Mouse (Mus musculus) hindbrain, embryonic 10.5 days (tissue): Measurements from ENCODE around the gene Gm11627. TPM values are rescaled to one million over a fixed set of nuclear protein-coding genes. Genes with fewer than 3 reads are reported as not detected.
"Not testable (repeated sequence)": the region's sequence is repeated elsewhere in the genome, so short reads cannot be mapped to it uniquely, and the experiment has no call there.

Experiments
- DNase-seq: peaks from one replicate; pipeline ENCODE4 v3.0.0-alpha.2; 2017; ENCODE audit warnings: low spot score
- H3K27ac ChIP-seq: fragments of 300-500 bp; sonication (generic); 2 replicates; pipeline ENCODE4 v1.5.1; 2016; ENCODE audit warnings: mild to moderate bottlenecking, moderate library complexity
- H3K27me3 ChIP-seq: fragments of 300-500 bp; sonication (generic); 2 replicates; pipeline ENCODE4 v1.6.1; 2016; ENCODE audit warnings: mild to moderate bottlenecking; ENCODE audit not compliant: poor library complexity, insufficient read depth, severe bottlenecking
- H3K36me3 ChIP-seq: fragments of 300-500 bp; sonication (generic); 2 replicates; pipeline ENCODE4 v1.6.1; 2016; ENCODE audit warnings: mild to moderate bottlenecking, moderate library complexity
- H3K4me1 ChIP-seq: fragments of 300-500 bp; sonication (generic); replicated peaks from 2 replicates; pipeline ENCODE4 v1.6.1; 2016; ENCODE audit warnings: mild to moderate bottlenecking
- H3K4me3 ChIP-seq: fragments of 300-500 bp; sonication (generic); 2 replicates; pipeline ENCODE4 v1.5.1; 2016; ENCODE audit warnings: mild to moderate bottlenecking, moderate library complexity
- H3K9me3 ChIP-seq: fragments of 300-500 bp; sonication (generic); 2 replicates; pipeline ENCODE4 v1.6.1; 2016; ENCODE audit warnings: mild to moderate bottlenecking, moderate library complexity
- WGBS: fragments of 180-500 bp; shearing (Covaris S2); methylation state at CpG from one replicate; pipeline ENCODE4 v1.1.7; 2016; 5-methylcytosine and 5-hydroxymethylcytosine counted together
- polyA plus RNA-seq: library from polyadenylated mRNA; unstranded; fragments of >200 nt; fragmentation: Nextera tagmentation; extraction: Ambion mirVana; gene quantifications from 2 replicates; pipeline ENCODE4 v1.2.1, GENCODE M21; 2016

Gm11627 gene
- polyA plus RNA-seq, 1 experiment from 2014 or later, result 9.1 TPM

GRCm38 (mm10) chr11:102607686-102608548 is 28.7 kb upstream of the Gm11627 start:
- peaks cover 5% of the 10 kb centered on the region; the same call in 1 of the 2 replicates for H3K36me3 ChIP-seq
- no peaks in the 10 kb centered on the region for H3K9me3 ChIP-seq
- WGBS, result 7% methylated on average over 10 of the region's 10 CpGs
- peaks cover 77% of the 10 kb centered on the region for H3K4me1 ChIP-seq
- H3K4me3 ChIP-seq, result peak overlapping the region; percentile 79
- peak overlapping the region; percentile 99 for H3K27ac ChIP-seq
- no peak for DNase-seq
- H3K27me3 ChIP-seq, result peaks cover 58% of the 10 kb centered on the region

- not testable (repeated sequence) for H3K9me3 ChIP-seq, H3K36me3 ChIP-seq, DNase-seq
- Histone ChIP-seq H3K4me3 (peak overlapping the region; percentile 79), H3K4me1 (peaks cover 84% of the 10 kb centered on the region), H3K27me3 (peaks cover 50% of the 10 kb centered on the region), H3K27ac (peak overlapping the region; percentile 99)
- WGBS, result under 1% methylated on average over 12 of the region's 12 CpGs
Measured at GRCm38 (mm10) chr11:102607201-102607600, 27.9 kb upstream of the Gm11627 start.

GRCm38 (mm10) chr11:102606751-102607171 is 27.5 kb upstream of the Gm11627 start:
- Histone ChIP-seq H3K4me1 (peaks cover 85% of the 10 kb centered on the region), H3K9me3 (no peaks in the 10 kb centered on the region), H3K27ac (peak overlapping the region; percentile 99), H3K4me3 (peak overlapping the region; percentile 79), H3K36me3 (peaks cover 5% of the 10 kb centered on the region; the same call in 1 of the 2 replicates), H3K27me3 (peaks cover 46% of the 10 kb centered on the region)
- DNase-seq, result no peak
- under 1% methylated on average over 12 of the region's 12 CpGs for WGBS

- Histone ChIP-seq H3K4me1 (peaks cover 75% of the 10 kb centered on the region), H3K27me3 (peaks cover 38% of the 10 kb centered on the region), H3K4me3 (peak overlapping the region; percentile 79), H3K36me3 (peaks cover 5% of the 10 kb centered on the region; the same call in 1 of the 2 replicates), H3K9me3 (no peaks in the 10 kb centered on the region), H3K27ac (peak overlapping the region; percentile 99)
- DNase-seq, result peak; percentile 70
- under 1% methylated on average over 62 of the region's 62 CpGs for WGBS
Measured at GRCm38 (mm10) chr11:102605553-102606416, 26.5 kb upstream of the Gm11627 start.

- no peak for DNase-seq
- Histone ChIP-seq H3K27me3 (peaks cover 35% of the 10 kb centered on the region), H3K4me3 (peak overlapping the region; percentile 79), H3K9me3 (no peaks in the 10 kb centered on the region), H3K36me3 (peaks cover 5% of the 10 kb centered on the region; the same call in 1 of the 2 replicates), H3K4me1 (peaks cover 67% of the 10 kb centered on the region), H3K27ac (peak overlapping the region; percentile 99)
- under 1% methylated on average over 74 of the region's 74 CpGs for WGBS
Measured at GRCm38 (mm10) chr11:102604777-102605552, 25.7 kb upstream of the Gm11627 start.

- WGBS, result under 1% methylated on average over 31 of the region's 31 CpGs
- Histone ChIP-seq H3K36me3 (peaks cover 5% of the 10 kb centered on the region; the same call in 1 of the 2 replicates), H3K27ac (peak within 1 kb of the TSS; percentile 99), H3K4me1 (peaks cover 58% of the 10 kb centered on the region), H3K9me3 (no peaks in the 10 kb centered on the region), H3K4me3 (peak within 1 kb of the TSS; percentile 79), H3K27me3 (peaks cover 27% of the 10 kb centered on the region)
- DNase-seq, result peak; percentile 99
Measured at GRCm38 (mm10) chr11:102604010-102604584, 24.8 kb upstream of the Gm11627 start, which contains the start of gene Fzd2. Gene Fzd2, plus strand, starts transcription at chr11:102604396.

- Histone ChIP-seq H3K9me3 (no peaks in the 10 kb centered on the region), H3K27ac (peak overlapping the region; percentile 99), H3K4me1 (peaks cover 52% of the 10 kb centered on the region), H3K27me3 (peaks cover 23% of the 10 kb centered on the region), H3K4me3 (peak overlapping the region; percentile 79), H3K36me3 (peaks cover 5% of the 10 kb centered on the region; the same call in 1 of the 2 replicates)
- under 1% methylated on average over 10 of the region's 10 CpGs for WGBS
- DNase-seq, result peak; percentile 86
Measured at GRCm38 (mm10) chr11:102603496-102603850, 24.2 kb upstream of the Gm11627 start.

GRCm38 (mm10) chr11:102602816-102603495 is 23.7 kb upstream of the Gm11627 start:
- Histone ChIP-seq H3K4me3 (peak overlapping the region; percentile 79), H3K9me3 (no peaks in the 10 kb centered on the region), H3K36me3 (peaks cover 5% of the 10 kb centered on the region; the same call in 1 of the 2 replicates), H3K4me1 (peaks cover 47% of the 10 kb centered on the region), H3K27me3 (peaks cover 23% of the 10 kb centered on the region), H3K27ac (peak overlapping the region; percentile 99)
- no peak for DNase-seq
- 1% methylated on average over 13 of the region's 13 CpGs for WGBS

GRCm38 (mm10) chr11:102599912-102600311 is 20.7 kb upstream of the Gm11627 start:
- no peak overlapping the region for H3K27ac ChIP-seq
- WGBS, result 86% methylated on average over 3 of the region's 3 CpGs
- H3K9me3 ChIP-seq, result no peaks in the 10 kb centered on the region
- H3K4me3 ChIP-seq, result no peak overlapping the region
- no peaks in the 10 kb centered on the region for H3K36me3 ChIP-seq
- H3K27me3 ChIP-seq, result peaks cover 17% of the 10 kb centered on the region
- peaks cover 34% of the 10 kb centered on the region for H3K4me1 ChIP-seq
- DNase-seq, result no peak

GRCm38 (mm10) chr11:102595341-102595820 is 16.1 kb upstream of the Gm11627 start:
- DNase-seq, result peak; percentile 65
- Histone ChIP-seq H3K4me3 (peak overlapping the region; percentile 24), H3K4me1 (peaks cover 18% of the 10 kb centered on the region), H3K27me3 (peaks cover 9% of the 10 kb centered on the region), H3K9me3 (no peaks in the 10 kb centered on the region), H3K36me3 (no peaks in the 10 kb centered on the region), H3K27ac (peak overlapping the region; percentile 89)
- WGBS, result 13% methylated on average over 4 of the region's 4 CpGs

- Histone ChIP-seq H3K27me3 (peaks cover 5% of the 10 kb centered on the region; the same call in 1 of the 2 replicates), H3K9me3 (peaks cover 7% of the 10 kb centered on the region; the same call in 1 of the 2 replicates), H3K27ac (no peak overlapping the region), H3K36me3 (no peaks in the 10 kb centered on the region), H3K4me1 (peaks cover 12% of the 10 kb centered on the region), H3K4me3 (no peak overlapping the region)
- 71% methylated on average over 3 of the region's 3 CpGs for WGBS
- no peak for DNase-seq
Measured at GRCm38 (mm10) chr11:102587554-102587953, 8.3 kb upstream of the Gm11627 start.
